Mouse (Mus musculus): Measurements from ENCODE around the gene Evi2a. TPM values are rescaled to one million over a fixed set of nuclear protein-coding genes. Genes with fewer than 3 reads are reported as not detected.

The Evi2a gene
- 52.9 and 56.3 TPM in 2 replicates for polyA plus RNA-seq (2021; fragmentation: Nextera tagmentation)
- long read RNA-seq, experiment 1, transcript Evi2a-205 (2 exons, 2,289 nt), result minor isoform, 12 of 91 reads
- long read RNA-seq, experiment 1, transcript Evi2a-201 (2 exons, 1,463 nt), result major isoform, 70 of 91 reads
- long read RNA-seq, experiment 1, partial matches to known transcripts, result 0 of 91 reads
- long read RNA-seq, experiment 1, other reads (novel, unspliced or antisense), result 9 of 91 reads
- long read RNA-seq, experiment 2, transcript Evi2a-205 (2 exons, 2,289 nt), result minor isoform, 67 of 301 reads
- long read RNA-seq, experiment 2, transcript Evi2a-201 (2 exons, 1,463 nt), result major isoform, 227 of 301 reads
- long read RNA-seq, experiment 2, partial matches to known transcripts, result 2 of 301 reads
- long read RNA-seq, experiment 2, other reads (novel, unspliced or antisense), result 5 of 301 reads

DNA sequence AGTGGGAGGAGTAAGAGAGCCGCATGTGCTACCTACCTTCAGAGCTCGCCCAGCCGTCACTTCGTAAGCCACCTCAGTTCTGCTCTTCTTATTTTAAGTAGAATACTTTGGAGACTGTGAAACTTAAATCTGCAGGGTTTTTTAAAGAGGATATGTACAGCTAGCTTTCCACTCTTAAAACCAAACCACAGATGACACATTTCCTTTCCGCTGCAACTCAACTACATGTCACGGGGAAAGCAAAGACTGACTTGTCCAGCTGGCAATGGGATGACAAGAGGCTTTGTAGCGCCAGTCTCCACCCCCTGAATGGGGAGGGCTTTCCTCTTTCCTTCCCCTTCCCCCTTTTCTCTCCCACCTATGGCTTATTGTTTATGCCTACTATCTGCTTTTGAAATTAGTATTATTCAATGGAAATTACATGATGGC, at the start of gene Evi2a, which contains the start of gene Evi2:
Gene Evi2a (minus strand): TSS at position 277 of the 429 bp plus-strand sequence.
Gene Evi2 (minus strand): TSS at position 257 of the 429 bp plus-strand sequence.

DNA sequence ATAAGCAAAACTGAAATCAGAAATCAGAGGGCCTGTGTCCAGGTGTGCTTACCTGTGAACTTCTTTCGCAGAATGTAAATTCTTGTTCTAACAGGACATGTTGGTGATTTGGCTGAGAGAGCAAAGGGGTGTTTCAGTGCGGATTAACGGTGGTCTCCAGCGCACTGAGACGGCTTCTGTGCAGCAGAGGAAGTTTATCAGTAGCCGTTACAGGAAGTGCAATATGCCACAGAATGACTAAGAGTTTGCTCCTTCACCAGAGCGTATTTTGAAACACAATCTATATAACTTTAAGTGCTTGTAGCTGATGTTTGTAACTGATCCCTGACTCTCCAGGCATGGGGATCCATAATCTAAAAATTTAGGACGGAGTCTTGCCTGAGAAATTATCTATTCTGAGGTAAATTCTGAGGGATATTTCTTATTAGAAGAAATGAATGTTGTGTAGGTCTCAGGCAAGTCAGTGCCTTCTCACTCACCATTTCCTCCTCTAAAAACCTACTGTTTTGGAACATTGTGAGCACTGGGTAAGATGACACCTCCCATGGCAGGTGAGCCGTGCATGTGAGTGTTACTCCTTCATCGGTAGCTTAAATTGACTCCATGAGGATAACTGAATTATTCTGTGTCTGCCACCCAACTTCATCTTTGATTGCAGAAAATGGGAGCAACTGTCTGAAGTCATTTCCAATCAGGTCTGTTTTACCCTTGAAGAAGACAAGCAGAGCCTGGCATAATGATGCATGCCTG, 6.7 kb downstream of the Evi2a start, which contains the start of gene Evi2b:
Gene Evi2b (minus strand): TSS at position 203 of the 750 bp plus-strand sequence.

DNA sequence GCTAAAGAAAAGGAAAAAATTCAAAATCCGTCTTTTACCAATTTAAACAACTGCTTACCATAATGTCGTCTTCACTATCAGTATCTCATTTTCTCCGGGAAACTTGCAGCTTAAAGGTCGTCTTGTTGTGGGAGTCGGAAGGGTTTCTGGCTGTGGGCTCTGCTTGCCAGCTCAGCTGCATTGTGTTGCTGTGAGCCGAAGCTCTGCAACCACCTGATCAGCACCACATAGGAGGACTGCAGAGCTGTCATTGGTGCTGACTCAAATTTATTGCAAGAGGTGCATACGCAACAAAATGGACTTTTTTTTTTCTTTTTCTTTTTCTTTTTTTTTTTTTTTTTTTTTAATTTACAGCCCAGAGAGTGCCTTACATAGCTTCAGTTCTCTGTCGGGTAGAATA, 26.6 kb downstream of the Evi2a start, which contains the start of gene Omg:
Gene Omg (minus strand): TSS at position 240 of the 400 bp plus-strand sequence.

Other genes with a start within 250 kb of the Evi2a start
- gene Gm9964, start 233.7 kb downstream of the Evi2a start, polyA plus RNA-seq (2021; fragmentation: Nextera tagmentation), result not detected in 2 replicates
- gene Nf1, start 190.9 kb downstream of the Evi2a start, polyA plus RNA-seq (2021; fragmentation: Nextera tagmentation), result 12.8 and 13.4 TPM in 2 replicates
- gene Omg, start 26.5 kb downstream of the Evi2a start, polyA plus RNA-seq (2021; fragmentation: Nextera tagmentation), result 29.4 and 34.9 TPM in 2 replicates
- 0.28 and 0.30 TPM in 2 replicates for gene Evi2b, start 6.8 kb downstream of the Evi2a start, polyA plus RNA-seq (2021; fragmentation: Nextera tagmentation)
- gene Evi2, start within 50 bp of the Evi2a start, polyA plus RNA-seq (2021; fragmentation: Nextera tagmentation), result 0.09 and 0.10 TPM in 2 replicates
- 14.7 and 18.9 TPM in 2 replicates for gene Rab11fip4, start 60.6 kb upstream of the Evi2a start, polyA plus RNA-seq (2021; fragmentation: Nextera tagmentation)

All from layer of hippocampus, adult 6 months (tissue).